Mouse (Mus musculus) limb, embryonic 15.5 days (tissue): Measurements from ENCODE around the gene C1qb. TPM values are rescaled to one million over a fixed set of nuclear protein-coding genes. Genes with fewer than 3 reads are reported as not detected.

Source experiments
- polyA plus RNA-seq: library from polyadenylated mRNA; unstranded; fragments of >200 nt; fragmentation: Nextera tagmentation; extraction: Ambion mirVana; gene quantifications from 2 replicates; pipeline ENCODE4 v1.2.1, GENCODE M21; 2015

Gene C1qb
- polyA plus RNA-seq, 1 experiment from 2014 or later = 75.5 TPM

Other genes with a start within 250 kb of the C1qb start
- gene Ephb2, start 50.2 kb downstream of the C1qb start, polyA plus RNA-seq = 7.3 and 11.3 TPM in 2 replicates
- gene C1qc, start 6.9 kb upstream of the C1qb start, polyA plus RNA-seq = 34.8 and 47.1 TPM in 2 replicates
- 46.1 and 53.7 TPM in 2 replicates for gene C1qa, start 12.6 kb upstream of the C1qb start, polyA plus RNA-seq
- 2.2 and 2.5 TPM in 2 replicates for gene Epha8, start 70.6 kb upstream of the C1qb start, polyA plus RNA-seq
- gene Zbtb40, start 162.6 kb upstream of the C1qb start, polyA plus RNA-seq = 3.7 and 3.9 TPM in 2 replicates